Mouse (Mus musculus) midbrain, embryonic 10.5 days (tissue): Measurements from ENCODE around the gene Rbp7. TPM values are rescaled to one million over a fixed set of nuclear protein-coding genes. Genes with fewer than 3 reads are reported as not detected.

ENCODE experiments used
- DNase-seq: peaks from one replicate; pipeline ENCODE4 v3.0.0-alpha.2; 2017; ENCODE audit warnings: low spot score
- H3K27ac ChIP-seq: fragments of 300-500 bp; sonication (generic); replicated peaks from 2 replicates; pipeline ENCODE4 v1.5.1; 2016; ENCODE audit warnings: mild to moderate bottlenecking
- H3K27me3 ChIP-seq: fragments of 300-500 bp; sonication (generic); 2 replicates; pipeline ENCODE4 v1.6.1; 2016; ENCODE audit warnings: low read depth, mild to moderate bottlenecking; ENCODE audit not compliant: poor library complexity, severe bottlenecking
- H3K36me3 ChIP-seq: fragments of 300-500 bp; sonication (generic); 2 replicates; pipeline ENCODE4 v1.6.1; 2016; ENCODE audit warnings: mild to moderate bottlenecking, moderate library complexity
- H3K4me1 ChIP-seq: fragments of 300-500 bp; sonication (generic); 2 replicates; pipeline ENCODE4 v1.6.1; 2016
- H3K4me3 ChIP-seq: fragments of 300-500 bp; sonication (generic); 2 replicates; pipeline ENCODE4 v1.5.1; 2016; ENCODE audit warnings: mild to moderate bottlenecking, moderate library complexity
- H3K9me3 ChIP-seq: fragments of 300-500 bp; sonication (generic); replicated peaks from 2 replicates; pipeline ENCODE4 v1.6.1; 2016; ENCODE audit warnings: mild to moderate bottlenecking
- WGBS: fragments of 180-500 bp; shearing (Covaris S2); methylation state at CpG from one replicate; pipeline ENCODE4 v1.1.7; 2016; 5-methylcytosine and 5-hydroxymethylcytosine counted together
- polyA plus RNA-seq: library from polyadenylated mRNA; unstranded; fragments of >200 nt; fragmentation: Nextera tagmentation; extraction: Ambion mirVana; gene quantifications from 2 replicates; pipeline ENCODE4 v1.2.1, GENCODE M21; 2016

The Rbp7 gene
- not detected in 2 replicates for polyA plus RNA-seq

- Histone ChIP-seq H3K4me3 (no peak within 1 kb of the TSS), H3K27ac (no peak within 1 kb of the TSS), H3K36me3 (no peaks in the 10 kb centered on the region), H3K4me1 (no peaks in the 10 kb centered on the region), H3K9me3 (no peaks in the 10 kb centered on the region; the same call in 1 of the 2 replicates), H3K27me3 (no peaks in the 10 kb centered on the region)
- WGBS, result 57% methylated on average over 8 of the region's 8 CpGs
- DNase-seq, result no peak
Measured at GRCm38 (mm10) chr4:149454879-149455278, at the start of gene Rbp7. Gene Rbp7, minus strand, starts transcription at chr4:149454978.

- DNase-seq, result no peak
- Histone ChIP-seq H3K27ac (no peak overlapping the region), H3K4me1 (peaks cover 7% of the 10 kb centered on the region), H3K27me3 (no peaks in the 10 kb centered on the region), H3K36me3 (peaks cover 38% of the 10 kb centered on the region), H3K4me3 (no peak overlapping the region), H3K9me3 (no peaks in the 10 kb centered on the region)
- WGBS, result 88% methylated on average over 5 of the region's 5 CpGs
Measured at GRCm38 (mm10) chr4:149504363-149504762, 49.6 kb upstream of the Rbp7 start.

GRCm38 (mm10) chr4:149499790-149500189, 45.0 kb upstream of the Rbp7 start:
- Histone ChIP-seq H3K9me3 (no peaks in the 10 kb centered on the region), H3K36me3 (peaks cover 78% of the 10 kb centered on the region), H3K4me3 (no peak overlapping the region), H3K27ac (no peak overlapping the region), H3K27me3 (no peaks in the 10 kb centered on the region), H3K4me1 (peaks cover 17% of the 10 kb centered on the region)
- 91% methylated on average over 5 of the region's 5 CpGs for WGBS
- no peak for DNase-seq

GRCm38 (mm10) chr4:149498901-149499300, 44.1 kb upstream of the Rbp7 start:
- Histone ChIP-seq H3K9me3 (no peaks in the 10 kb centered on the region), H3K4me1 (peaks cover 15% of the 10 kb centered on the region), H3K36me3 (peaks cover 87% of the 10 kb centered on the region), H3K4me3 (no peak overlapping the region), H3K27me3 (no peaks in the 10 kb centered on the region), H3K27ac (no peak overlapping the region)
- no peak for DNase-seq
- WGBS, result 75% methylated on average over 8 of the region's 8 CpGs

GRCm38 (mm10) chr4:149496612-149497011, 41.8 kb upstream of the Rbp7 start:
- DNase-seq, result peak; percentile 22
- no peak overlapping the region for H3K4me3 ChIP-seq
- H3K27me3 ChIP-seq, result no peaks in the 10 kb centered on the region
- H3K9me3 ChIP-seq, result no peaks in the 10 kb centered on the region
- WGBS, result 21% methylated on average over 2 of the region's 2 CpGs
- peaks cover 94% of the 10 kb centered on the region for H3K36me3 ChIP-seq
- peaks cover 15% of the 10 kb centered on the region for H3K4me1 ChIP-seq
- peak overlapping the region; percentile 73 for H3K27ac ChIP-seq

- Histone ChIP-seq H3K27ac (no peak overlapping the region), H3K9me3 (no peaks in the 10 kb centered on the region), H3K4me3 (no peak overlapping the region), H3K36me3 (peaks cover 93% of the 10 kb centered on the region), H3K4me1 (peaks cover 16% of the 10 kb centered on the region), H3K27me3 (no peaks in the 10 kb centered on the region)
- DNase-seq, result no peak
- 98% methylated on average over 3 of the region's 3 CpGs for WGBS
Measured at GRCm38 (mm10) chr4:149491151-149491550, 36.4 kb upstream of the Rbp7 start.

GRCm38 (mm10) chr4:149489415-149490240, 34.9 kb upstream of the Rbp7 start:
- DNase-seq, result no peak
- no peaks in the 10 kb centered on the region for H3K9me3 ChIP-seq
- H3K36me3 ChIP-seq, result peaks cover 80% of the 10 kb centered on the region
- WGBS, result 94% methylated on average over 14 of the region's 14 CpGs
- H3K27ac ChIP-seq, result no peak overlapping the region
- H3K4me3 ChIP-seq, result no peak overlapping the region
- H3K27me3 ChIP-seq, result no peaks in the 10 kb centered on the region
- H3K4me1 ChIP-seq, result peaks cover 22% of the 10 kb centered on the region

- Histone ChIP-seq H3K27me3 (no peaks in the 10 kb centered on the region), H3K27ac (no peak overlapping the region), H3K36me3 (peaks cover 61% of the 10 kb centered on the region), H3K4me3 (no peak overlapping the region), H3K9me3 (no peaks in the 10 kb centered on the region), H3K4me1 (peaks cover 31% of the 10 kb centered on the region)
- 94% methylated on average over 12 of the region's 12 CpGs for WGBS
- DNase-seq, result no peak
Measured at GRCm38 (mm10) chr4:149487729-149488128, 33.0 kb upstream of the Rbp7 start.

- no peak for DNase-seq
Measured at GRCm38 (mm10) chr4:149485825-149486206, 31.0 kb upstream of the Rbp7 start.

GRCm38 (mm10) chr4:149485053-149485824, 30.5 kb upstream of the Rbp7 start, which contains the start of the genes Nmnat1 and Lzic:
Gene Nmnat1, minus strand, starts transcription at chr4:149485202.
Gene Lzic, plus strand, starts transcription at chr4:149485229.
- Histone ChIP-seq H3K27ac (peak within 1 kb of the TSS; percentile 89), H3K27me3 (no peaks in the 10 kb centered on the region), H3K9me3 (no peaks in the 10 kb centered on the region), H3K36me3 (peaks cover 37% of the 10 kb centered on the region), H3K4me3 (peak within 1 kb of the TSS; percentile 80), H3K4me1 (peaks cover 31% of the 10 kb centered on the region)
- WGBS, result under 1% methylated on average over 60 of the region's 60 CpGs
- peak; percentile 97 for DNase-seq

More at GRCm38 (mm10) chr4:149485825-149486206, 31.0 kb upstream of the Rbp7 start:
- peaks cover 31% of the 10 kb centered on the region for H3K4me1 ChIP-seq
- no peaks in the 10 kb centered on the region for H3K9me3 ChIP-seq
- H3K4me3 ChIP-seq, result peak overlapping the region; percentile 80
- H3K27ac ChIP-seq, result peak overlapping the region; percentile 89
- no peaks in the 10 kb centered on the region for H3K27me3 ChIP-seq
- 2% methylated on average over 10 of the region's 10 CpGs for WGBS
- H3K36me3 ChIP-seq, result peaks cover 43% of the 10 kb centered on the region

GRCm38 (mm10) chr4:149484566-149484965, 29.8 kb upstream of the Rbp7 start:
- peaks cover 31% of the 10 kb centered on the region for H3K4me1 ChIP-seq
- peak overlapping the region; percentile 80 for H3K4me3 ChIP-seq
- no peaks in the 10 kb centered on the region for H3K9me3 ChIP-seq
- H3K36me3 ChIP-seq, result peaks cover 30% of the 10 kb centered on the region
- DNase-seq, result no peak
- 61% methylated on average over 3 of the region's 3 CpGs for WGBS
- peak overlapping the region; percentile 89 for H3K27ac ChIP-seq
- no peaks in the 10 kb centered on the region for H3K27me3 ChIP-seq

- H3K27me3 ChIP-seq, result no peaks in the 10 kb centered on the region
- WGBS, result 89% methylated on average over 11 of the region's 11 CpGs
- H3K4me3 ChIP-seq, result no peak within 1 kb of the TSS
- peaks cover 28% of the 10 kb centered on the region for H3K36me3 ChIP-seq
- no peak for DNase-seq
- no peaks in the 10 kb centered on the region for H3K4me1 ChIP-seq
- H3K27ac ChIP-seq, result no peak within 1 kb of the TSS
- peaks cover 4% of the 10 kb centered on the region for H3K9me3 ChIP-seq
Measured at GRCm38 (mm10) chr4:149477078-149477477, 22.3 kb upstream of the Rbp7 start, which contains the start of gene Tmem274. Gene Tmem274, plus strand, starts transcription at chr4:149477378.
